Mouse (Mus musculus) neural tube, embryonic 11.5 days (tissue): ENCODE results near the gene Npas1. TPM values are rescaled to one million over a fixed set of nuclear protein-coding genes. Genes with fewer than 3 reads are reported as not detected.

Experiments
- ATAC-seq: fragments of 200-750 bp; cut with Nextera tagmentation; 2 replicates; pipeline ENCODE4 v1.8.0; 2017; ENCODE audit warnings: moderate number of reproducible peaks, mild to moderate bottlenecking, moderate TSS enrichment, moderate library complexity; ENCODE audit not compliant: insufficient read depth, low FRiP score, low TSS enrichment
- DNase-seq: peaks from one replicate; pipeline ENCODE4 v3.0.0-alpha.2; 2015; ENCODE audit warnings: low spot score
- H3K27ac ChIP-seq: fragments of 300-500 bp; sonication (generic); 2 replicates; pipeline ENCODE4 v1.5.1; 2014; ENCODE audit warnings: low read depth, mild to moderate bottlenecking, low read length
- H3K27me3 ChIP-seq: fragments of 300-500 bp; sonication (generic); 2 replicates; pipeline ENCODE4 v1.6.1; 2014; ENCODE audit warnings: mild to moderate bottlenecking, low read length, mixed read lengths; ENCODE audit not compliant: control insufficient read depth, insufficient read depth
- H3K36me3 ChIP-seq: fragments of 300-500 bp; sonication (generic); 2 replicates; pipeline ENCODE4 v1.6.1; 2014; ENCODE audit warnings: mild to moderate bottlenecking, low read length, moderate library complexity, mixed read lengths; ENCODE audit not compliant: control insufficient read depth, insufficient read depth
- H3K4me1 ChIP-seq: fragments of 300-500 bp; sonication (generic); 2 replicates; pipeline ENCODE4 v1.6.1; 2014; ENCODE audit warnings: low read length, mixed read lengths; ENCODE audit not compliant: control insufficient read depth, insufficient read depth
- H3K4me2 ChIP-seq: fragments of 300-500 bp; sonication (generic); 2 replicates; pipeline ENCODE4 v1.6.1; 2014; ENCODE audit warnings: low read depth, mild to moderate bottlenecking, moderate library complexity
- H3K4me3 ChIP-seq: fragments of 300-500 bp; sonication (generic); 2 replicates; pipeline ENCODE4 v1.5.1; 2014; ENCODE audit warnings: low read depth, low read length
- H3K9ac ChIP-seq: fragments of 300-500 bp; sonication (generic); 2 replicates; pipeline ENCODE4 v1.6.1; 2014; ENCODE audit warnings: mild to moderate bottlenecking, low read length
- H3K9me3 ChIP-seq: fragments of 300-500 bp; sonication (generic); 2 replicates; pipeline ENCODE4 v1.6.1; 2016; ENCODE audit warnings: low read length; ENCODE audit not compliant: control insufficient read depth
- WGBS: fragments of 180-500 bp; shearing (Covaris S2); extraction: QIAGEN DNeasy Blood & Tissue Kit; methylation state at CpG from one replicate; pipeline ENCODE4 v1.1.7; 2014; 5-methylcytosine and 5-hydroxymethylcytosine counted together
- polyA plus RNA-seq: library from polyadenylated mRNA; unstranded; fragments of >200 nt; fragmentation: Nextera tagmentation; extraction: Ambion mirVana; gene quantifications from 2 replicates; pipeline ENCODE4 v1.2.1, GENCODE M21; 2014

The Npas1 gene
- polyA plus RNA-seq, 1 experiment from 2014 or later = 0.45 TPM

DNA sequence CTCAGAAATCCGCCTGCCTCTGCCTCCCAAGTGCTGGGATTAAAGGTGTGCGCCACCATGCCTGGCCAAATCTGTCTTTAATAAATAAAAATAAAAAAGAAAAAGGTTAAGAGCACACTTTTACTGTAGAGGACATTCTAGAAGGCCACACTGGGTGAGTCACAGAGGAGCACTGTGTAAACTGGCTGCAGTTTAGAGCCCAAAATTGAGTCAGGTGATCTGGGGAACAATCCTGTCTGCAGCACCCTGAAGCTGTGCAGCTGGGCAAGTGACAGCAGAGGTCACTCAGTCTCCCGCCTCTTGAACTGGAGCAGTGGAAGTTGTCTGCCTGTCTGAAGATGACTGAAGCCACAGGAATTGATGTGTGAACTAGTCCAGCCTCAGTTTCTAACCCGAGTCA, 24.0 kb upstream of the Npas1 start:
- ATAC-seq = no peak
- no peak overlapping the region for H3K9ac ChIP-seq

DNA sequence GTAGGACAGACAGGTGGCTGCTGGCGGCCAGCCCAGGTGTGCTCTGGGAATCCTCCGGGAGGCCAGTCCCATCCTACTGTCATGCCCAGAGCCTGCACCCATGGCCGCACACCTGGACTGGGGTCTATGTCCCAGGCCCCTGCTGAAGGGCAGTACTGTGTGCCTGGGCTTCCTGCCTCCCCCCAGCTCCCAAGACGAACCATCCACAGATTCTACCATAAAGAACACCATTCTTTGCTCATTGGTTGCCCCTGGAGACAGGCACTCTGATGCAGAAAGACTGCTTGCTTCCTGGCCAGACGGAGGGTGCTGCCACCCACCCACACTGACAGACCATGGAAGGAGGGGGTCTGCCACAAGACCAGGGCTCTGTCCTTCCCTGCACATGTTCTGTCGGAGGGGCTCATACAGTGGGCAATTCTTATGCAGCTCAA, 22.2 kb upstream of the Npas1 start:
- ATAC-seq (no peak), DNase-seq (no peak)
- Histone ChIP-seq H3K4me3 (no peak overlapping the region), H3K9ac (no peak overlapping the region), H3K4me1 (no peaks in the 10 kb centered on the region), H3K27me3 (no peaks in the 10 kb centered on the region), H3K4me2 (no peak overlapping the region), H3K36me3 (peaks cover 29% of the 10 kb centered on the region), H3K27ac (no peak overlapping the region), H3K9me3 (no peaks in the 10 kb centered on the region)
- 81% methylated on average over 6 of the region's 6 CpGs for WGBS

More for the DNA sequence above, 24.0 kb upstream of the Npas1 start:
- H3K27me3 ChIP-seq = no peaks in the 10 kb centered on the region
- no peak overlapping the region for H3K4me2 ChIP-seq
- WGBS = 88% methylated on average over 4 of the region's 4 CpGs
- peaks cover 24% of the 10 kb centered on the region for H3K36me3 ChIP-seq
- H3K4me1 ChIP-seq = no peaks in the 10 kb centered on the region
- H3K4me3 ChIP-seq = no peak overlapping the region
- no peak overlapping the region for H3K27ac ChIP-seq
- DNase-seq = no peak
- no peaks in the 10 kb centered on the region for H3K9me3 ChIP-seq

DNA sequence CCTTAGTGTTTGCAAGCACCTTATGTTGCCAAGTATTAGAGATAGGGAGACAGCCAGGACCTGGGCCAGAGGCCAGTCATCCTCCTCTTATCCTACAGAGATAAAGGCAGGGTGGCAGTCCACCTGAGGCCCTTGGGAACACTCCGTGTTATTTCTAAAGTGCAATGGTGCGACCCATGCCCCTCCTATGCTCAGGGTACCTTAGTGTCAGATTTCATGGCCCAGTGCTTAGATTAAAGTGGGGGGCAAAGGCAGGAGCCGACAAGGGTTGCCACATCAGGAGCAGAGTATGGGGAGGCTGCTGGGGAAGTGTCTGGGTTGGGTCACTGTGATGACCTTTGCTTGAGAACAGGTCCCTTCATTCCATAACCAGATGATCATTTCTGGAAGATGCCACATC, 18.7 kb upstream of the Npas1 start:
- WGBS = 93% methylated on average over 3 of the region's 3 CpGs
- Histone ChIP-seq H3K36me3 (peaks cover 20% of the 10 kb centered on the region), H3K9me3 (no peaks in the 10 kb centered on the region), H3K27ac (no peak overlapping the region), H3K27me3 (no peaks in the 10 kb centered on the region), H3K4me2 (no peak overlapping the region), H3K9ac (no peak overlapping the region), H3K4me1 (no peaks in the 10 kb centered on the region), H3K4me3 (no peak overlapping the region)
- no peak for ATAC-seq
- DNase-seq = no peak

DNA sequence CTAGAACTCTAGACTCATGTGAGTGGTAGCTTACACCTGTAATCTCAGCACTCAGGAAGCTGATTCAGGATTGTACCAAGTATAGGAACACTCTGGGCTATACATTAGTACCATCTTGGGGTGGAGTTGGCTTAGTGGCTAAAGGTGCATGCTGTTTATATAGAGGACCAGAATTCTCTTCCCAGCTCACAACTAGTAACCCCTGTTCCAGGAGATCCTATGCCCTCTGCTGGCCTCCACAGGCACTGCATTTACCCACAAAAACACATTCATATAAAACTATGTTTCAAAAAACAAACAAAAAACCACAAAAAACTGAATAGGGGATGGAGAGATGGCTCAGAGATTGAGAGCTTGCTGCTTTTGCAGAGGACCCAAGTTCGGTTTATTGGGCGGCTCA, 15.8 kb upstream of the Npas1 start:
- Histone ChIP-seq H3K4me2 (no peak overlapping the region), H3K36me3 (peaks cover 18% of the 10 kb centered on the region), H3K4me3 (no peak overlapping the region), H3K4me1 (no peaks in the 10 kb centered on the region), H3K27ac (no peak overlapping the region), H3K9ac (no peak overlapping the region), H3K9me3 (no peaks in the 10 kb centered on the region), H3K27me3 (no peaks in the 10 kb centered on the region)
- 28% methylated on average over 2 of the region's 2 CpGs for WGBS
- DNase-seq = no peak
- no peak for ATAC-seq

DNA sequence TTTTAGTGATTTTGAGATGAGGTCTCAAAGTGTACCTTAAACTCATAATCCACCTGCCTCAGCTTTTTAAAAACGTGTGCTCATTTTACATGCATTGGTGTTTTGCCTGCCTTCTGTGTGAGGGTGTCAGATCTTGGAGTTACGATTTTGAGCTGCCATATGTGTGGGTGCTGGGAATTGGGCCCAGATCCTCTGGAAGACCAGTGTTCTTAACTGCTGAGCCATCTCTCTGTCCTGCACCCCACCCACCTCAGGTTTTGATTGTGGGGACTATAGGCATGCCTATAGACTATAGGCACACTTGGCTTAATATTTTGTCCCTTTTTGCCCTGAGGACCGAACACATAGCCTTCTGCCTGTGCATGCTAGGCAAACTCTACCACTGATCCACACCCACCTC, 14.7 kb upstream of the Npas1 start:
- H3K4me2 ChIP-seq = no peak overlapping the region
- H3K4me3 ChIP-seq = no peak overlapping the region
- H3K9ac ChIP-seq = no peak overlapping the region
- DNase-seq (no peak), ATAC-seq (no peak)
- H3K4me1 ChIP-seq = no peaks in the 10 kb centered on the region
- peaks cover 8% of the 10 kb centered on the region for H3K36me3 ChIP-seq
- H3K9me3 ChIP-seq = no peaks in the 10 kb centered on the region
- no peak overlapping the region for H3K27ac ChIP-seq
- H3K27me3 ChIP-seq = no peaks in the 10 kb centered on the region
- WGBS = 60% methylated on average over 3 of the region's 3 CpGs

DNA sequence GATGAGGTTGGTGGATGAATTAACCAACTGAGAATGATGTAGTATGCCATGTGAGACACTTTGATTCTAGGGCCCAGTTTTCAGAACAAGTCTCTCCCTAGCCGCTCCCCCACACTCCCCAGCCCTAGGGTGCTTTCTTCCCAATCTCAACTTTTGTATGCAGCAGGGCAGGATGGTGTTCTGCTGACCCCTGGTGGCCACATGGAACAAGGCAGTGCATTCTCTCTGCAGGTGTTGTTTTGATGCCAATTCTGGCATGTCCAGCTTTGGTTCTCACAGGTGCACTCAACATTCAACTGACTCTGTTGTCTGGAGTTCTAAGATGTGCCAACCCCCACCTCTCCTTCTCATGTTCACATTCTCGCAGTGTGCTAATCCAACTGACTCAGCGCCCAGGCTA, 14.2 kb upstream of the Npas1 start:
- ATAC-seq = no peak
- DNase-seq = peak; percentile 68
- no peak overlapping the region for H3K4me3 ChIP-seq
- H3K9ac ChIP-seq = no peak overlapping the region
- H3K27ac ChIP-seq = no peak overlapping the region
- no peaks in the 10 kb centered on the region for H3K9me3 ChIP-seq
- H3K27me3 ChIP-seq = no peaks in the 10 kb centered on the region
- H3K4me1 ChIP-seq = no peaks in the 10 kb centered on the region
- H3K4me2 ChIP-seq = no peak overlapping the region
- H3K36me3 ChIP-seq = peaks cover 5% of the 10 kb centered on the region; the same call in 1 of the 2 replicates
- WGBS = 27% methylated on average over 3 of the region's 3 CpGs

DNA sequence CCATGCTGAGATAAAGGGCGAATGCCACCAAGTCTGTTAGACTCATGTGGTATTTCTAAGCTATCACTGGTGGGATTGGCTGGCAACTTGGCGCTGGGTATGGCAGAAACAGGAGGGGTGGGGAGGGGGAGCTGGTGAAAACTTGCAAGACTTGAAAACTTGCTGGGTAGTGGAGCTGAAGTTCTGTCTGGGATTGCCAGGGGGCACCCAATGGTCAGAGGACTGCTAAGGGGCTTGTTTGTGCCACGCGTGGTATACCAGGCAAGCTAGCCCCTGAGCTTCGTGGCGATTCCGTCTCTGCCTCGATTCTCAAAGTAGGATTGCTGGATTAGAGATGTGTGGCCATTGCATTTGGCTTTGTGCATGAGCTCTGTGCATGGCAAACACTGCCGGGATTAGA, 12.4 kb upstream of the Npas1 start:
- H3K4me3 ChIP-seq = no peak overlapping the region
- H3K36me3 ChIP-seq = no peaks in the 10 kb centered on the region
- ATAC-seq (no peak), DNase-seq (no peak)
- H3K4me1 ChIP-seq = no peaks in the 10 kb centered on the region
- H3K9me3 ChIP-seq = no peaks in the 10 kb centered on the region
- 91% methylated on average over 9 of the region's 9 CpGs for WGBS
- H3K4me2 ChIP-seq = no peak overlapping the region
- H3K27ac ChIP-seq = no peak overlapping the region
- H3K9ac ChIP-seq = no peak overlapping the region
- no peaks in the 10 kb centered on the region for H3K27me3 ChIP-seq

DNA sequence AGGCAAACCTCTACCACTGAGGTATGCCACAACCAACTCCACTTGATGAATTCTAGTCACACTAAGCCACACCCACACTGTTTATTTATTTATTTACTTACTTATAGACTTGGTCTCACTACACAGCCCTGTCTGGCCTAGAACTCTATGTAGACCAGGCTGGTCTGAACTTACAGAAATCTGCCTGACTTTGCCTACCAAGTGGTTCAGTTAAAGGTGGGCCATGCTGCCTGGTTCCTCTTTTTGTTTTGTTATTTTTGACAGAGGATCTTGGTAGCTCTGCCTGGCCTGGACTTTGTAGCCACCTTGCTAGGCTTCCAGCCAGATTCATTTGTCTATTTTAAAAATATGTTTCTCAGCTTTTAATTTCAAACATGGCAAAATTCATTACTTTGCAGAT, 11.3 kb upstream of the Npas1 start:
- Histone ChIP-seq H3K36me3 (no peaks in the 10 kb centered on the region), H3K4me2 (no peak overlapping the region), H3K27ac (no peak overlapping the region), H3K9me3 (no peaks in the 10 kb centered on the region), H3K27me3 (no peaks in the 10 kb centered on the region), H3K4me3 (no peak overlapping the region), H3K9ac (no peak overlapping the region), H3K4me1 (no peaks in the 10 kb centered on the region)
- no peak for DNase-seq
- no peak for ATAC-seq

DNA sequence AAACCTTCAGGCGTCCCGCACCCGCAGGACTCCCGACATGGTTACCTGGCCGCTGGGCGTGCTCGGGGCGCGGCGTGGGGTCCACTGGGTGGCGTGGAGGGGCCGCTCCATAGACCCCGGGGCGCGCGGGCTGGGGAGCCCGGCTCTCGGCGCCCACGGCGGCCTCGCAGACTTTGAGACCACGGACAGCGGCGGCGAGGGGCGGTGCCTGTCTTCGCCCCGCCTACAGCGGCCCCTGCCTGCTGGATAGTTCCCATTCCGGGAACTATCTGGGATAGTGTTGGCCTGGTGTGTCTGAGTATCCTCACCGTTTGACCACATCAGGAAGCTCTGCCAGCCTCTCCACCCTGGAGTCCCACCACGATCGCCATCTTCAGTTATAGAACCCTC, 933 bp downstream of the Npas1 start:
- Histone ChIP-seq H3K4me2 (peak overlapping the region; percentile 49), H3K27me3 (peaks cover 57% of the 10 kb centered on the region), H3K4me3 (peak overlapping the region; percentile 28), H3K9me3 (no peaks in the 10 kb centered on the region), H3K27ac (no peak overlapping the region), H3K4me1 (peaks cover 5% of the 10 kb centered on the region; the same call in 1 of the 2 replicates), H3K9ac (no peak overlapping the region), H3K36me3 (no peaks in the 10 kb centered on the region)
- ATAC-seq = no peak
- WGBS = 1% methylated on average over 34 of the region's 34 CpGs
- DNase-seq = peak; percentile 54
